Mouse (Mus musculus): Measurements from ENCODE around the gene Hspb1. TPM values are rescaled to one million over a fixed set of nuclear protein-coding genes. Genes with fewer than 3 reads are reported as not detected.

Hspb1 gene
- total RNA-seq, 2 experiments from 2014 or later = 499 to 513 TPM

- DNase-seq (ENCODE audit: low spot score in 2 of 2) = peak in 1 of 2 experiments; percentile 75
Measured at GRCm38 (mm10) chr5:135879449-135880158, 8.1 kb upstream of the Hspb1 start.

- DNase-seq (ENCODE audit: low spot score in 2 of 2) = no peak
Measured at GRCm38 (mm10) chr5:135884641-135885040, 3.1 kb upstream of the Hspb1 start.

- DNase-seq (ENCODE audit: low spot score in 2 of 2) = no peak
Measured at GRCm38 (mm10) chr5:135888405-135889215, 891 bp downstream of the Hspb1 start.

DNA sequence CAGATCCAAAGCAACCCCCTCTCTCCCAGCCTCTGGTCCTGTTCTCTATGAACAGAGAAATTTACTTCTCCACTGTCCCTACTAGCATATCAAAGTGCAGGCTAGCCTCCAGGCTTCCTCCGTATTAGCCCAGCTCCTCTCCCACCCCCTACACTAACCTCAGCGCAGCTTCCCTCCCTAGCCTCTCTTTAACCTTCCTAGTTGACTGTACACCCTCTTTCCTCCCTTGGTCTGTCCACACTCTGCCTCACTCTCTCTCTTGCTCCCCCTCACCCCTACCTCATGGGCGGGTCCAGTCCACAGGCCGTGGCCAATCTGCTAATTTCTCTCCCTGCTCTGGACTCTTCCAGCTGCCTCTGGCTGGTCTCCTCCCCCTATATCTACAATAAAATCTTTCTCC is 2.6 kb downstream of the Hspb1 start:
- DNase-seq (ENCODE audit: low spot score in 2 of 2) = no peak

DNA sequence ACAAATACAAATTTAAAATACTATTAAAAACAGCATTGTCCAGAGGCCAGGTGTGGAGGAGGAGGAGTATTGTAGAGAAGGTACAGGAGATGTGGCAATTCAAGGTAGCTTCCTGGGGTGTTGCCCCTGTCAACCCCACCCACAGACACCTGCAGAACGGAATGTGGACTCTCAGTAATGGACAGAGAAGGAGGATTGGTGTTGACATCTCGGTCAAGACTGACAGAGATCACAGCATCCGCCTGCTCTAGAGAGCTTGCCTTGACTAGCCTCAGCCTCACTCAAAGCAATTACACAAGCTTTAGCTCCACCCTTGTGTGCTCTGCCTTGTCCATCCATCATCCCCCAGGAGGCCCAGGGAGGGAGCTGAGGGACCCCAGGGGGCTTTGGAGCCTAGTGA is 3.2 kb downstream of the Hspb1 start:
- DNase-seq (ENCODE audit: low spot score in 2 of 2) = no peak

DNA sequence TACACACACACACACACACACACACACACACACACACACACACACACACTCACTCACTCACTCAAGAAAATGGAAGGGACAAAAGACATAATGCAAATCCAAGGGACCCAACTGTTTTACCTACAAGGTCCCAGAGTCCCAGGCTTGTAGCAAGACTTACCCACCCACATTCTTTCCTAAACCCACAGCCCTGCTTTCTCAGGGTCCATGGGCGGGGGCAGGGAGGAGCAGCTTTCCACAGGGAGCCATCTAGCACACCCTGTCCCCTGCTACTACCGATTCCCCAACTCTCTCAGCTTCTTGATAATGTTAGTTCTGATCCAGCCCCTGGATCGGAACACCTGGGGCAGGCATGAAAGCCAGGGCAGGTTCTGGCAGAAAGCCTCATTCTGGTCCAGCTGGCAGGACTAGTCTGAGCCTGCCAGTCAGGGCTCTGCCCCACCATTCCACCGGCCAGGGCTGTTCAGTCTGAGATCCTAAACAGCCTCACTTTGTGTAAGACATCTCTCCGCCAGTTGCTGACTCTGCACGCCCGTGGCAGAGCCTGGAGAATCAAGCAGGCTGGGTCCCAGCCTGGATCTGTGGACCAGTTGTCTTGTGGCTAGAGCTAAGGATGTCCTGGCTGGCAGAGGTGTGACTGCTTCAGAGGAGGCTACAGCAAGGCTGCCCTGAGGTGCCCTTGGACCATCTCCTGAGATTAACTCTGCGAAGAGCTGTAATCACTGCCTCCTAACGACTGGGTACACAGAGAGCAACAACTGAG is 5.1 kb downstream of the Hspb1 start:
- DNase-seq (ENCODE audit: low spot score in 2 of 2) = no peak

- DNase-seq (ENCODE audit: low spot score in 2 of 2) = no peak
Measured at GRCm38 (mm10) chr5:135894958-135895357, 7.2 kb downstream of the Hspb1 start.

DNA sequence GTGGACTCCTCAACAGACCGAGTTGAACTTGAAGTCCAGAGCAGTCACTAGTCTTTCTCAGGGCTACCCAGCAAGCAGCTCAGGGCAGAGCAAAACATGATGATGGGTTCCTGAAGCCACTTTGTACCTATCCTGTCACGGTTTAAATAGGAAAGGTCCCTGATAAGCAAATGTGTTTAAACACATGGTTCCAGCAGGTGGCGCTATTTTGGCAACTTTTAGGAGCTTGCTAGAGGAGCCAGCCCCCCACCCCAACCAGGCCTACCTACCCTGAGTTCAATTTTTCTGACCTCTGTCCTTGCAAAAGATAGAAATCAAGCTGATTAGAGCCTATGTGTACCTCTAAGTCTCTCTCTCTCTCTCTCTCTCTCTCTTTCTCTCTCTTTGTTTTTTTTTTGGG is 10.3 kb downstream of the Hspb1 start:
- DNase-seq (ENCODE audit: low spot score in 2 of 2) = peak in 1 of 2 experiments; percentile 53

DNA sequence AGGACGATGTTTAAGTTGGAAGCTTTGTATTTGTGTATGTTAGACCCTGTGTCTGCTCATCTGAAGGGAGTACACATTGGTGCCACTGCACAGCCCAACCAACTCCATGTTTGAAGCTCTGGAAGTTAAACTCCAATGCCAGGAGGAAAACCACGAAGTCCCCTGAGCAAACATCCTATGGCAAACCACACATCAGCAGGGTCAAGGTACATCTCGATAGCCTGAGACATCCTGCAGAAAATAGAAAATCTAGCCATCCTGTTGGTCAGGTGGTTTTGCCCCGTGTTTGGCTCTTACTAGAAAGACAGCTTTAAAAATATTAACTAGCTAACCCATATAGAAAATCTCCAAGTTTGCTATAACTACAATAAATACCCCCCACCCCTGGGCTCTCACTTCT is 11.3 kb downstream of the Hspb1 start:
- no peak for DNase-seq (ENCODE audit: low spot score in 2 of 2)

DNA sequence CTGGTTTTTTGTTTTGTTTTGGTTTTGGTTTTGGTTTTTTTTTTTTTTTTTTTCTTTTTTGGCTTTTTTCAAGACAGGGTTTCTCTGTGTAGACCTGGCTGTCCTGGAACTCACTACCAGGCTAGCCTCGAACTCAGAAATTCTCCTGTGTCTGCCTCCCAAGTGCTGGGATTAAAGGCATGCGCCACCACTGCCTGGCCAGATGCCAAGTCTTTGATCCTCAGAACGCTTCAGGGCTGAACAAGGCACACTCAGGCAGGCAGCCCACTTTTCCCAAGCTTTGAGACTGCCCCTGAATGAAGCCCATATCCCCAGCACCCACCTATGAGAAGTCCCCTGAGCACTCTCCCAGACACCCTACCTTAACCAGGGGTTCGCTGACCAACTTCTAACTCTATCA is 12.1 kb downstream of the Hspb1 start:
- no peak for DNase-seq (ENCODE audit: low spot score in 2 of 2)

GRCm38 (mm10) chr5:135900701-135901100 is 13.0 kb downstream of the Hspb1 start:
- DNase-seq (ENCODE audit: low spot score in 2 of 2) = no peak

DNA sequence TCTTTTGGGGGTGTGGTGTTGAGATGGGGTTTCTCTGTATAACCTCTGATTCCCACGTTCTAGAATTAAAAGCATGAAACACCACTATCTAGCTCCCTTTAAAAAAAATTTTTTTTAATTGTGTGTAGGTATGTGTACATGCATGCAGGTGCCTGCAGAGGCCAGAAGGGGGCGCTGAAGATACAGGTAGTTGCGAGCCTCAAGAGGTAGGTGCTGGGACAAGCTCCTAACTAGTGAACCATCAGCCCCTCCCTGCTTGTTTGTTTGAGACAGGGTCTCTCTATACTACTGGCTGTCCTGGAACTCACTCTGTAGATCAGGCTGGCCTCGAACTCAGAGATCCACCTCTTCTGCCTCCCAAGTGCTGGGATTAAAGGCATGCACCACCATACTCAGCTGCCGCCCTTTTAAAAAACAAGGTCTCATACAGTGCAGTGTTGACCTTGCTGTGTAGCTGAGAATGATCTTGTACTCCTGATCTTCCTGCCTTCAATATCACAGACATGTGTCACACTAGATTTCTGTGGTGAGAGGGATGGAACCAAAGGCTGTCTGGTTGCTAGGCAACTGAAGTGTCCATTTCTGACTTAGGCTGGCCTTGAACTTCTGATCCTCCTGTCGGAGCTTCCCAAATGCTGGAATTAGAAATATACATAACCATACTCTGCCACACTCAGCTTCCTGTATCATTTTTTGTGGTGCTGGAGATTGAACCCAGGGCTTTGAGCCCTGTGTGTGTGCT is 13.8 kb downstream of the Hspb1 start:
- DNase-seq (ENCODE audit: low spot score in 2 of 2) = no peak

DNA sequence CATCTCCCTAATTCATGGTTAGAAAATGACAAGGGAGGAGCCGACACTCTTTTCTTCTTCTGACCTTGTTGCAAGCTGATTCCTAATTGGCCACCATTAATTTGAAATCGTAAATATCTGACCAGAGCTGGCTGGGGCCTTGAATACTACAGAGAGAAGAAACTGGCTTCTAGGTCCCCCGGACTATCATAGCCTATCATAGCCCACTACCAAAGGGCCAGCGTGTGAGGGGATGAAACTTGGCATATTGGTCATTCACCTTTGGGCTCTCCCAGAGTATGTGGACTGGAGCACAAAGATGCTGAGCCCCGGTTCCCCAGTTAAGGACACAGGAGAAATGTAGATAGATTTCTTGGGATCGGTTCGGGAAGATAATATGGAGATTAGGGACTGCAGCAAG is 15.3 kb downstream of the Hspb1 start:
- no peak for DNase-seq (ENCODE audit: low spot score in 2 of 2)

DNA sequence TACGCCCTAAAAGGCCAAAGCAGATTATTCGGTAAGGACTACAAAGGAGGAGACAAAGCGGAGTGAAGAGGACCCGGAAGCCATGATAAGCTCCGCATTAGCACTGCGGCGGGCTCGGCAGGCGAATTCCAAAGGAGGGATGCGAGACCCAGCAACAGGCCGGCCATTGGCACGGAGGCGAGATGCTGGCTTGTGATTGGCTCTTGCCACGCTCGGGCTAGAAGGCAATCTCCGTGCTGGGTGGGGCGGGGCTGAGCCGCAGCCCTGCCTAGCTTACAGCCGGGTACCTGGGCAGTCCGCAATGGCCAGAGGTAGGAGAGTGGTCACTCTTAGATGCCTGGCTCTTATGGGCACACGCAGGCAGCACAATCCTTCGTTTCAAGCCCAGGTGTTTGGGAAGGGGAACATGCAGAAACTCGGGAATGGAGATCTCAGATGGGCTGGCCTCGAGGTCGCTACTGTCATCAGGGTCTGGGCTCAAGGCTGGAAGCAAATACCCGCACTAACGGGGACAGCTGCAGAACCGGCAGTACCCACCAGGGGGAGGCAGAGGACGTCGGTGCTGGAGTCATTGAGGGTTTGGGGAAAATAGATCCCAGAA is 15.9 kb downstream of the Hspb1 start:
- DNase-seq (ENCODE audit: low spot score in 2 of 2) = peak; percentile 79 to 84

DNA sequence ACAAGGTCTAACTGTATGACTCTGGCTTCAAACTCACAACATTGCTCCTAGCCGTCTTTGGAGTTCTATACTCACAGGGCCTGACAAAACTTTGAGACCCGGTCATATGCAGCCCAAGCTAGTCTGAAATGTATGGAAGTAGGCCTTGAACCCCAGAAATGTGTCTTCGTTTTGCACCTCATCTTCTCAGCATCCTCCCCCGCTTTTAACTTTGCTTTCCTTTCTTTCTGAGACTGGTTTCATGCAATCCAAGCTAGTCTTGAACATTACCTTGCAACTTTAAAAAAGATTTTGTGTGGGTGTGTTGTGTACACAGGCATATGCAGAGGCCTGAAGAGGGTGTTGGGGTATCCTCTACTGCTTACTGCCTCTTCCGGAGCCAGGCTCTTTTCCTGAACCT is 16.5 kb downstream of the Hspb1 start:
- DNase-seq (ENCODE audit: low spot score in 2 of 2) = no peak

DNA sequence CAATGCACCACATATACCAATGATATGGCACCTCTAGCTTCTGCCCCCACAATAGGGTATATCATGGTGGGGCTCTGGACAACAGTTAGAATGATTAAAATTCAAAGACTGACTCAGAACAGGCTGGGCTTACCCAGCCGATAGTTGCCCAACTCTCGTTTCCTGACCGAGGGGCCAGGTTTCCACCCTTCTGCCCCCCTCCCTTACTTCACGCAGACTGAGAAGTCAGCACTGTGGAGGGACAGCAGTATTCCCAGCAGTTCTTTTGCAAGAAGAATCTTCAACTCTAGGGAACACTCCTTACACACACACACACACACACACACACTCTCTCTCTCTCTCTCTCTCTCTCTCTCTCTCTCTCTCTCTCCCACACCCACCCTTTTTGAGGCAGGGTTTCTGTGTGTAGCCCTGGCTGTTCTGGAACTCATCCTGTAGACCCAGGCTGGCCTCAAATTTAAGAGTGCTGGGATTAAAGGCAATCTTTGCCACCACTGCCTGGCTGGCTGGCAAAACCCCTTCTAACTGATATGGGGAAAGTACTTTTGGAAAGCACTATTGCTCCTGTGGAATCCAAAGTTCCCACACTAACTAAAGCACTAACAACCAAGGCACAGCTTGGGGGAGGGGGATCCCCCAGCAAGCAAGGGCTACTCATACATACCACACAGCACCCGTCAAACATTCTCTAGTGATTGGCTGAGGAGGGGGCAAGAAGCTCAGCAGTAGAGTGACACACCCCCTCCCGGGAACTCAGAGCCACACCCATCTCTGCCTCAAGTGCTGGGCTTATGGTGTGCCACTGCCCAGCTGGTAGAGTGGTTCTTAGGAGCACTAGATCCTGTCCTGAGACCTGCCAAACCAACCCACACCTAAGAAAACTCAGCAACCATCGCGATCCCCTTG is 17.9 kb downstream of the Hspb1 start:
- DNase-seq (ENCODE audit: low spot score in 2 of 2) = no peak

- no peak for DNase-seq (ENCODE audit: low spot score in 2 of 2)
Measured at GRCm38 (mm10) chr5:135906846-135907245, 19.1 kb downstream of the Hspb1 start.

GRCm38 (mm10) chr5:135907256-135907655 is 19.5 kb downstream of the Hspb1 start:
- peak in 1 of 2 experiments; percentile 62 for DNase-seq (ENCODE audit: low spot score in 2 of 2)

GRCm38 (mm10) chr5:135908185-135908584 is 20.5 kb downstream of the Hspb1 start:
- DNase-seq (ENCODE audit: low spot score in 2 of 2) = no peak

DNA sequence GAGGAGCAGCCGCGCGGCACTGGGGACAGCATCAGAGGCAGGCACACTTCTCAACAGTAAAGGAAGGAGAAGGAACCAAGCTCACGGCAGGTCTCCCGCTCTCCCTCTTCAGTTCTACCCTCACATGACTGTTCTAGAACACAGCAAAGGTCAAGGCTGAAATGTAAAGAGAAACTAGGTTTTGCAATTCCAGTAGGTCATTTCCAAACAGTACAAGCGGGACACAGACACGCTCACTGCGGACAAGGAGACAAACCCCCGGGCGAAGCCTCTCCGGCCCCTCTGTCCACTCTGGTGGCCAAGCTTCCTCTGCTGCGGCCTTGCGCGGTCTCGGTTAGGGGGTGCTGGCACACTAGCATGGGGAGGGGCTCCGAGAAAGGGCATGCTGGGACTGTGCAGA is 21.3 kb downstream of the Hspb1 start:
- DNase-seq (ENCODE audit: low spot score in 2 of 2) = no peak

All from gastrocnemius, postnatal 4 days (tissue).